Mouse (Mus musculus) heart, postnatal 0 days (tissue): ENCODE results near the gene Atp6v1e1.

ENCODE experiments used
- CTCF ChIP-seq: IDR thresholded peaks from 2 replicates; pipeline ENCODE4 v1.5.1; 2016; ENCODE audit warnings: antibody characterized with exemption, control low read depth, low read depth
- EP300 ChIP-seq: IDR thresholded peaks from 2 replicates; pipeline ENCODE4 v1.6.1; 2016; ENCODE audit warnings: antibody characterized with exemption, low read depth

GRCm38 (mm10) chr6:120798905-120799304 lies 23.7 kb downstream of the Atp6v1e1 start:
- TF ChIP-seq CTCF = no peak
- TF ChIP-seq EP300 = no peak
